Mouse (Mus musculus) ES-E14 (cell line): ENCODE measurements around the gene Dapk3.

Experiments
- MAFK ChIP-seq: IDR thresholded peaks from 2 replicates; pipeline ENCODE4 v1.6.1; 2014; ENCODE audit warnings: mild to moderate bottlenecking, low read depth, low read length, inconsistent platforms; ENCODE audit not compliant: insufficient read depth
- ZC3H11A ChIP-seq: IDR thresholded peaks from 2 replicates; pipeline ENCODE4 v1.6.1; 2012; ENCODE audit warnings: low read depth, mild to moderate bottlenecking, inconsistent platforms, low read length, borderline replicate concordance

DNA sequence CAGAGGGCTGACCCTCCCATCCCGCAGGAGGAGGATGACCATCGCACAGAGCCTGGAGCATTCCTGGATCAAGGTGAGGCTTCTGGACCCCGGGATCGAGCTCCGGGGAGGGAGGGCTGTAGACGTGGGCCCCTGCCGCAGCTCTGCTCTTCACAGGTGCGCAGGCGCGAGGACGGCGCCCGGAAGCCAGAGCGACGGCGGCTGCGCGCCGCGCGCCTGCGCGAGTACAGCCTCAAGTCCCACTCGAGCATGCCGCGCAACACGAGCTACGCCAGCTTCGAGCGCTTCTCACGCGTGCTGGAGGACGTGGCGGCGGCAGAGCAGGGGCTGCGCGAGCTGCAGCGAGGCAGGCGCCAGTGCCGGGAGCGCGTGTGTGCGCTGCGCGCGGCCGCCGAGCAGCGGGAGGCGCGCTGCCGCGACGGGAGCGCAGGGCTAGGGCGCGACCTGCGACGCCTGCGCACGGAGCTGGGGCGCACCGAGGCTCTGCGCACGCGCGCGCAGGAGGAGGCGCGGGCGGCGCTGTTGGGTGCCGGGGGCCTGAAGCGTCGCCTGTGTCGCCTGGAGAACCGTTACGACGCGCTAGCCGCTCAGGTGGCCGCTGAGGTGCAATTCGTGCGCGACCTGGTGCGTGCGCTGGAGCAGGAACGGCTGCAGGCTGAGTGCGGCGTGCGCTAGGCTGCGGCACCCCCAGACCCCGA lies 9.6 kb downstream of the Dapk3 start:
- no peak for TF ChIP-seq MAFK
- no peak for TF ChIP-seq ZC3H11A
